Mouse (Mus musculus) gastrocnemius, postnatal 14 days (tissue): ENCODE measurements around the gene Marc1. TPM values are rescaled to one million over a fixed set of nuclear protein-coding genes. Genes with fewer than 3 reads are reported as not detected.

Source experiments
- DNase-seq: peaks from one replicate; pipeline ENCODE4 v3.0.0; 2021; ENCODE audit warnings: mixed read lengths
- intact Hi-C: fragments of 180-260 bp; cut with DNase I; formaldehyde crosslinking; loops from one replicate; pipeline ENCODE4 v1.15.1; 2025; ENCODE audit warnings: low total_unique reads
- long read RNA-seq, 2 experiments: library from polyadenylated mRNA; stranded (forward); transcript quantifications; one replicate each; pipeline ENCODE4 v2.0.0; 2021
- total RNA-seq, 2 experiments: library from RNA; stranded (reverse); gene quantifications; 2 replicates each; pipeline ENCODE4 v1.2.3; 2021

The Marc1 gene
- under 1 TPM in 1 of 2 experiments, not detected in 1; 0.13 TPM for total RNA-seq
- long read RNA-seq, experiment 1 = 0 reads
- long read RNA-seq, experiment 2 = 0 reads

DNA sequence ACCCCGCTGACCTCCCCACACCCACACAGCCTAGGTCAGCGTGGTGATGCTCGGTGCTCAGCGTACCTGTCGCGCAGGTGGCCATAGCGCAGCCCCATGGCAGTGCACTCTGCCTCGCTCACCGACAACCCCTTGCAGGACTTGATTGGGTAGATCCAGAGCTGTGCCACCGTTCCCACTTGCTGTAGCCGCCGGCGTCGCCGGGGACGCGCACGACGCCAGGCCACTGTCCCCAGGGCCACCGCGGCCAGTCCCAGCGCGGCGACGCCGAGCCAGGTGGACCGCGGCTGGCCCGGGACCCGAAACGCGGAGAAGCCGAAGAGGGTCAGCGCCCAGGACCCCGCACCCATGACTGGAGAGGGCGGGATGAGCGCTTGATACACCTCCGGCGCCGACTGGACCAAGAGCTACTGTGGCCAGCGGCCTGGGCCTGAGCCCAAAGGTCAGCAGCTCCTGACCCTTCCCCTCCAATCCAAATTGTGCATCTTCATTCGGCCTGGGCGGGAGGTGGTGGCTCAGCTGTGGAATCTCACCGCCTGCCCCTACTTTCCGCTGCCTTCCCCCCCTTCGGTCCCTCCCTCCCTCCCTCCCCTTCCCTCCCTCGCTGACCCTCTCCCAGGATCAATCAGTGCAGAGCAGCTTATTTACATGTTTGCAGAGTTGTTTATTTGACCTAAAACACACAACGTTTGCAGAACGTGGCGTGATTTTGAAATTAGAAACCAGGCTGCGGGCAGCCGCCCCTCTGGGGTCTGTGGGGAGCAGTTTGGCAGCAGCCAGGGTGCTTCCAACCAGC is at the start of gene Marc1:
Gene Marc1, minus strand, starts transcription at position 534 of the 796 bp plus-strand sequence.
- intact Hi-C loops = no loop called here
- no peak for DNase-seq

GRCm38 (mm10) chr1:184860276-184860675 is 49.2 kb upstream of the Marc1 start:
- intact Hi-C loops = no loop called here
- DNase-seq = no peak

DNA sequence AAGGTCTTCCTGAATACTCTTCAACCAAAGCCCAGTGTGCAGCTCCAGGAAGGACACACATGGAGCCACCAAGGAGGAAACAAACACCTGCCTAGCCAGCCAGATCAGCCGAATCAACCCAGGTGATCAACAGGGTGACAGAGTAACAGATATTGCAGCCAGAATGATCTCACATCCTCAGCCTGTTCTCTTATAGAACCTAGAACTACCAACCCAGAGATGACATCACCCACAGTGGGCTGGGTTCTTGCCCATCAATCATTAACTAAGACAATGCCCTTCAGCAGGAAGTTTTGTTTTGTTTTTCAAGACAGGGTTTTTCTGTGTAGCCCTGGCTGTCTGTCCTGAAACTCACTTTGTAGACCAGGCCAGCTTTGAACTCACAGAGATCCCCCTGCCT is 47.1 kb upstream of the Marc1 start:
- intact Hi-C loops = loop anchor here (10.0 kb wide), 1 partner anchor 337 kb away; no protein-coding TSS in a partner anchor
- no peak for DNase-seq

DNA sequence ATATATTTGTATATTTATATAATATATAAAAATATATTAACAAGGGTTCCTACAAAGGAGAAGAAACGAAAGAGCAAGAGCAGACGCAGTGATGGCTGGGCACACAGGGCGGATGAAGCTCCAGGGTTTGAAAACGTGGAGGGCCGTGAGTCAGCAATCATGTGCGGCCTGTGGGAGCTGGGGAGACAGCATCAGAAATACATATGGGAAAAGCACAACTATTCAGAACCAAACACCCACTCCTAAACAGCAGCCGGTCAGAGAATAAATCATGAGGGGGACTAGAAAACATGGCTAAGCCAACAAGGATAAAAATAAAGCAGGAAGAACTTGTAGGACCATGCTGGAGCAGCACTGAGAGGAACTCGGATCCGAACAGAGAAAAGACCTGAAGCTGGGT is 46.1 kb upstream of the Marc1 start:
- DNase-seq = no peak
- intact Hi-C loops = loop anchor here (10.0 kb wide), 1 partner anchor 338 kb away; no protein-coding TSS in a partner anchor

- DNase-seq = no peak
- intact Hi-C loops = loop anchor here (10.0 kb wide), 1 partner anchor 341 kb away; no protein-coding TSS in a partner anchor
Measured at GRCm38 (mm10) chr1:184853922-184854321, 42.8 kb upstream of the Marc1 start.

DNA sequence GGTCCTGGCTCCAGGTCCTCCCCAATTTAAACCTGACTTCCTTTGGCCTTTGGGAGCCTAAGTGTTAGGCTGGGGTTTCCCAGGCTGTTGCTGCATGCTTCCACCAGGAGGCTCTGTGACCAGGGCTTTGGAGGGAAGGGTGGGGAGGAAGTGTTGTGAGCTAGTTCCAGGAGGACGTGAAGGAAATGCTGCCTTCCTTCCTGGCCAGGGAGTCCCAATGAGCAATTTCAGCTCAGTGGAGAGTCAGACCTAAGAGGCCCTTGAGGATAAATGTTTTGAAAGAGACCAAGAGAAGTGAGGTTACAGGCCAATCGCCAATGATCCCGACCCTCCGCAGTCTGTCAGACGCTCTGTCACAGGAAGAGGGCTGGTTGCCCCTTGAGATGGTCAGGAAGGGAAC is 42.2 kb upstream of the Marc1 start:
- intact Hi-C loops = loop anchor here (10.0 kb wide), 1 partner anchor 341 kb away; no protein-coding TSS in a partner anchor
- DNase-seq = peak; percentile 80

DNA sequence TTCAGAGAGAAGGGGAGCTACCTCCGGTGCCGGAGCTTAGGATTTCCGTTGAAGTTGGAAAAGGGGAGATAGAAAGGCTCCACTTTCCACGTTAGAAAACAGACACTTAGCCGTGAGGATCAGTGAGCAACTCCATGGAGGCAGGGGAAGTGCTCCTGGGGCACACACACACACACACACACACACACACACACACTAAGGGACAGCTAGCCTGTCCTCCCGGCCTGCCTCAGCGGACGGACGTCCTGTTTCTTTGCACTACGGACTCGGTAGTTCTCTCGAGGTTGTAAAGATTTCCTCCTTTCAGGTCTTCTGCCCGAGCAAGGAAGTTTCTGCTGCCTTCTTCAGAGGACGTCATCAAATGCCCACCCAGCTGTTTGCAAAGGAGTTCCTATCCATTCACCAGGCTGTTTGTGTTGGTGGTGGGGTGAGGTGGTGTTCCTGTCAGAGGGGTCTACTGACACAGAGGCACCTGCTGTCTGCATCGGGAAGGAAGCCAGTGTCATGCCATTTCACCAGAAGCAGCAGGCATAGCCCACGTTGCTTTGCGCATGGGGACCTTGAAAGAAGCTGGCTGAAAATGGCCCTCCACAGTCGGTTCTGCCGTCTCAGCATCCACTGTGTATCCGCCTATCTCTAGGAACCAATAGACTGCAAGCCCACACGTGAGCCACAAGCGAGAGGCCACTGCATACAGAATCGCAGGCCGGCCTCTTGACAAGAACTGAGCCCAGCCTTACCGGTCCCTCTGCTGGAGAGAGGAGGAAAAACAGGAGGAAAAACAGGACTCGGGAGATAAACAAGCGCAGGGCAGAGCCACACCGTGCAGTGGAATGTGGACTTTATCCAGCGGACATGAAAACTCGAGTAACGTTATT is 40.9 kb upstream of the Marc1 start:
- peak; percentile 79 for DNase-seq
- intact Hi-C loops = loop anchor here (10.0 kb wide), 1 partner anchor 343 kb away; no protein-coding TSS in a partner anchor

DNA sequence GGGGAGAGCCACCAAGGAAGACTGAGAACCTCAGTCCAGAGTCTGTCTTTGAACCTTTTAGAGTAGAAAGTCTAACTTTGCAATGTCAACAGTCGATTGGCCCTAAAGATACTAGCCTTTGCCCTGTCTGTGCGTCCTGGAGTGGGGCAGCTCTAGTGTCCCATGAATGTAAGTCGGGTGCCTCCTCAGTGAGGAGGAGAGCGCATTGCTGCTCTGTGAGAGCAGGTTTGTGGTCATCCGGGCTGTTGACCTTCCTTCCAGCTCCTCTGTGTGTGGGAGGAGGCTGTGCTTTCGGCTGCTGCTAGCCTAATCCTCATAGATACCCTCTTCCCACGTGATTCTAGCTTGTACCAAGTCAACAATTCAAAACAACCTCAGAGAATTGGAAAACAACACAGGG is 40.1 kb upstream of the Marc1 start:
- no peak for DNase-seq
- intact Hi-C loops = loop anchor here (10.0 kb wide), 1 partner anchor 344 kb away; no protein-coding TSS in a partner anchor

GRCm38 (mm10) chr1:184846973-184847372 is 35.9 kb upstream of the Marc1 start:
- DNase-seq = no peak
- intact Hi-C loops = no loop called here

GRCm38 (mm10) chr1:184846092-184846750 is 35.1 kb upstream of the Marc1 start, which contains the start of gene Marc2:
Gene Marc2 (minus strand): TSS chr1:184846451.
- DNase-seq = no peak
- intact Hi-C loops = no loop called here

- peak; percentile 93 for DNase-seq
- intact Hi-C loops = no loop called here
Measured at GRCm38 (mm10) chr1:184845111-184846071, 34.3 kb upstream of the Marc1 start.

DNA sequence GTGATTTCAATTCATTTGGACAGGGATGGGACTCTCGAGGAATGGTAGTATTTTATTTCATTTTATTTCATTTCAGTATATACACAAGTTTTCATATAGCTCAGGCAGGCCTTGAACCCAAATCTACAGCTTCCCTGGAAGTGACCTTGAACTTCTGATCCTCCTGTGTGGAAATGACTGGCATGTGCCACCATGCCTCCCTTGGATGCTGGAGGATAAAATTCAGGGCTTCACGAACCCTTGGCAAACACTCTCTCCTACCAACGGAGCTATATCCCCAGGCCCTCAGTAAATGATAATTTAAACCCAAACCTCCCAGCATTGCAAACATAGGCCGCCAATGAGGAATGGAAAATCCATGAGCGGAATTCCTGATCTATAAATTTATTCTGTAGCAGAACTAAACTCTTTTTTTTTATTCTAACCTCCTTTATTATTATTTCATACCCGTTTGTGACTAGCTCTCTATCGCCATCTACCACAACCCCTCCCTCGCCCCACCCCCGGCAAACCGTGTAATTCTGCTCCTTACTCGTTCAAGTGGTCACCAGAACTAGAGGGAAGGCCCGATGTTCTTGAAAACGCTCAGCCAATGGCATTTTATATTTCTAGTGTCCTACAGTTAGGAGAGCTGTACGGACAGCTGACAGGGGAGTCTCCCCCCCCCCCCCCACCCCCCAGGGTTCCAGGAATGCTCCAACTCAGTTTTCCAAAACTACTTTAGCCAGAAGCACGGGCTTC is 33.4 kb upstream of the Marc1 start:
- intact Hi-C loops = no loop called here
- DNase-seq = no peak

DNA sequence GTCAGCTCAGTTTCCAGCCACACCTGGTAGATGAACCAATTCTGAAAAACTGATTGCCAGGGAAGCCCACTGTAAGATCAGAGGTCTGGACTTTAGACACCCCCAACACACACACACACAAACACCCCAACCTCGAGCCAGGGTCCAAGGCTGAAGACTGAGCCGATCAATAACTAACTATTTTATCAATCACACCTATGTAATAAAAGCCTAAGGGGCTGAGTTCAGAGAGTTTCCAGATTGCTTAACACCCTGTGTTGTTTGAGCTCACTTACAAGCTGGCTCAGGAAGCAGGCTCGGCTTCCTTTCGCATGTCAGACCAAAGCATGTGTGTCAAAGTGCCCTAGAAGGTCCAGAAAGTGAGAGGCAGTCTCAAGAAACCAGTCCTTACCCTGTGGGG is 26.5 kb upstream of the Marc1 start:
- intact Hi-C loops = no loop called here
- DNase-seq = no peak

GRCm38 (mm10) chr1:184836350-184836749 is 25.2 kb upstream of the Marc1 start:
- DNase-seq = no peak
- intact Hi-C loops = no loop called here

DNA sequence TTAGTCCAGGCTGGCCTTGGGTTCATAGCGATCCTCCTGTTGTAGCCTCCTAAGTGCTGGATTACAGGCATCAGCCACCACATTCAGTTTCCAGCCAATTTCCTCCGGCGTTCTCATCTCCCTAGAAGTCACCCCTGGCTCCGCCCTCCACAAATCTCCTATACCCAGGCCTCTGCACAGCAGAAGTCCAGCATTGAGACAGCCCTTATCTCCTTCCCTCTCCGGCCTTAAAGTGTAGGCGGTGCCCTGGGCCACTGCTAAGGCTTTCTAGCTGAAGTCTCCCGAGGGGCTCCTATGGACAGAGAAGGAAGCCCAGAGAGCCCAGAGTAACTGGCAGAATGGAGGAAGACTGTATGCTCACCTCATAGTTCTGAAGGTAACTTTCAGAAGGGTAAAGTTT is 22.4 kb upstream of the Marc1 start:
- intact Hi-C loops = no loop called here

DNA sequence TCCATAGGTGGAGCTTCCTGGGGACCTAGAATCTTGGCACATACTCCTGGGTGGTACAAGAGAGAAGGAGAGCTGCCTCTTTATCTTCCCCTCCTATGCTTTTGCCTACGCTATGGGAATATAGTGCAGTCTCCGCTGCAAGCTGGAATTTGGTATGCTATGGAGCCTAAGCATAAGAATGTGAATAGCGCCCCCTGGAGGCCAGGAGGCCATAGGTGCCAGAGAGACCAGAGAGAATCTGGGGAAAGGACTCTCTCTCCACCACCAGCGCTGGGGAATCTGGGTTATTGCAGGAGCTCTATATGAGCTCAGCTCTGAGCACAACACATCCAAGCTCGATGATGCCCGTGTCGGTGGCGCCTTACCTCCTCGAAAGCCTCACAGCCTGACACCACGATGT is 21.1 kb upstream of the Marc1 start:
- DNase-seq = no peak
- intact Hi-C loops = no loop called here

More for the DNA sequence above, 22.4 kb upstream of the Marc1 start:
- no peak for DNase-seq

GRCm38 (mm10) chr1:184829897-184830296 is 18.8 kb upstream of the Marc1 start:
- intact Hi-C loops = no loop called here
- DNase-seq = no peak
